Mouse (Mus musculus) splenic B cell, adult 2 months (primary cell): ENCODE measurements around the gene Reg2.
"Not testable (repeated sequence)": the region's sequence is repeated elsewhere in the genome, so short reads cannot be mapped to it uniquely, and the experiment has no call there.

Experiments
- DNase-seq: peaks from one replicate; pipeline ENCODE4 v3.0.0-alpha.2; 2011; ENCODE audit warnings: low read depth, low spot score
- H3K27me3 ChIP-seq: 2 replicates; pipeline ENCODE4 v1.6.1; 2012; ENCODE audit warnings: mild to moderate bottlenecking, low read length, moderate library complexity, mixed read lengths; ENCODE audit not compliant: control insufficient read depth, poor library complexity, insufficient read depth, severe bottlenecking
- H3K36me3 ChIP-seq: 2 replicates; pipeline ENCODE4 v1.6.1; 2012; ENCODE audit warnings: mild to moderate bottlenecking, low read length, moderate library complexity, mixed read lengths; ENCODE audit not compliant: control insufficient read depth, poor library complexity, insufficient read depth, severe bottlenecking

Gene Reg2

DNA sequence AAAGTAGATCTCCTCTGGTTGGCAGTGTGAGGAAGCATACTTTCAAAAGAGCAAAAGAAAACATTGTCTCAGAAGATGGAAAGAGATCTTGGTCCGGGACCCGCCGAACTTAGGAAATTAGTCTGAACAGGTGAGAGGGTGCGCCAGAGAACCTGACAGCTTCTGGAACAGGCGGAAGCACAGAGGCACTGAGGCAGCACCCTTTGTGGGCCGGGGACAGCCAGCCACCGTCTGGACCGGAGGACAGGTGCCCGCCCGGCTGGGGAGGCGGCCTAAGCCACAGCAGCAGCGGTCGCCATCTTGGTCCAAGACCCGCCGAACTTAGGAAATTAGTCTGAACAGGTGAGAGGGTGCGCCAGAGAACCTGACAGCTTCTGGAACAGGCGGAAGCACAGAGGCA lies at the start of gene Reg2:
TSS of gene Reg2 (plus strand) at position 301 of the 400 bp plus-strand sequence.
- not testable (repeated sequence) for DNase-seq, H3K27me3 ChIP-seq, H3K36me3 ChIP-seq

DNA sequence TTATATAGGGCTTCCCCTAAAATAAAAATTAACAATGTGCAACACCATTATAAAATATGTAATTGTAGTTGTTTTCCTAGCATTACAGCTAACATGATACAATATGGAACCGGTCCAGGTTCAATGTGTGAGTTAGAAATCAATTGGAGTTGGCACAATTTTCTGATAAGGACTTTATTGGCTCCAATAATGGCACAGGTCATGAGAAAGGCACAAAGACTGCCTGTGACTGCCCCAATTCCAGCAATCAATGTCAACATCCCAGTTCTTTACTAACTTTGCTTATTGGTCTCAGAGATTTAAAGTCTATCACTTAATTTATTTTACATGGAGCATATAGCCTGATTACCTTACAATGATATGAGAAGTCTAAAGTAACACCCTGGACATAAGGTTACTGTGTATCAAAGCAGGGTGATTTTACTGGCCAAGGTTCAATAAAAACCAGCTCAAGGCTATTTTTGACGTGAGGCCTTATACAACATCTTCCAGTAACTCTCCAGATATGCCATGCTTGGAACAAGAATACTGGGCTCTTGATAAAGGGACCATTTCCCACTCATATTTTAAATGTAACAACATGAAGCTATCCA lies 33.4 kb upstream of the Reg2 start:
- H3K27me3 ChIP-seq, result no peaks in the 10 kb centered on the region
- no peak for DNase-seq
- H3K36me3 ChIP-seq, result no peaks in the 10 kb centered on the region

DNA sequence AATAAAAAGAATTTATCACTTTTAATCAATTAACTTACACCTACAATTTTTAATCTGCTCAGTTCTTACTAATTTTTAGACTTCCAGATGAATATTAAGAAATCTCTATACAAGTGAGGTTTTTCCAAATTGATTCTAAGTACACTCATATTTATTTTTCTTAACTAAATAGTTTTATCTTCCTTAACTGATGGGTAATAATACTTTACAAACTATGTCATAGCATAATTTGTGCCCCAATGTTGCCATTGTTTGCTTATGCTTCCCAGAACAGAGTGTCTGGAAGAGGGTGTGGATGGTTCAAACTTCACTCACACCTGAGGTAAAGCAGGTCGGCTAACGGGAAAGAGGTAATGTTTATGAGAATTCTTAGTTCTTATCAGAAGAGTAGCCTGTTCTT lies 25.1 kb upstream of the Reg2 start, which contains the start of gene Reg3b:
TSS of gene Reg3b (plus strand) at position 301 of the 400 bp plus-strand sequence.
- no peak for DNase-seq
- Histone ChIP-seq H3K27me3 (no peaks in the 10 kb centered on the region), H3K36me3 (no peaks in the 10 kb centered on the region)

DNA sequence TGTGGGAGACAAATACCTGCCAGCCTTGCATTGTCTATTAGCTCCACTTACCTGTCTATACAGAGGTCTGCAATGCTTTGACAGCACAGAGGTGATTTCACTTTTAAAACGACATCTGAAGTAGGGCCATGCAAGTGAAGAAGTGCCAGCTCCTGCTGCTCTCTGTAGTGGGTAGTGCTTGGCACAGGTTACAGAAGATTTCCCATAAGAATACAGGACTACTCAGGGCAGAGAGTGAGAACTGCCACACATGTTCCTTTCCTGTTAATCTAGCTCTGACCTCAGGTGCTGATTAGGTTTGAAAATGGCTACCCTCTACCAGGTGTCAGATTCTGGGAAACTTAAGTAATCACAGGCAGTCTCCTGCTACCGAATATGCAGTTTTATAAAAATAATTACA lies 16.7 kb upstream of the Reg2 start, which contains the start of gene Reg3d:
TSS of gene Reg3d (minus strand) at position 101 of the 400 bp plus-strand sequence.
- Histone ChIP-seq H3K27me3 (no peaks in the 10 kb centered on the region), H3K36me3 (no peaks in the 10 kb centered on the region)
- DNase-seq, result no peak

DNA sequence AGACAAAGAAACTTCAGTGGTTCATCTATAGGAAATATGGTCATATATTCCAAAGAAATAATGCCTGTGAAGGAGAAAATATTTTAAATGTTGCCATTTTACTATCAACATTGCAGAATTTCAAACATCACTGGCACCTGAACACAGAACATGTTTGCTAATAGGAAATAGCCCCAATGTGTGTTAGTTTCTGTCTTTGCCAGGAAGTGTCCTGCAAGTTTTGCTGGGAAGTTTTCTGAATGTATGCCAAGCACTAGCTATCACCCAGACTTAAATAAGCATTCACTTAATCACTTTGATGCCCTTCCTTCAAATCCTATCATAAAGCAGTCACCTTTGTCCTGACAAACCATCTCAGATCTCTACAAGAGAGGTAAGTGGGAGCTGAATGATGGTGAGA lies 15.0 kb upstream of the Reg2 start, which contains the start of gene Reg3a:
TSS of gene Reg3a (plus strand) at position 301 of the 400 bp plus-strand sequence.
- H3K36me3 ChIP-seq, result no peaks in the 10 kb centered on the region
- no peaks in the 10 kb centered on the region for H3K27me3 ChIP-seq
- DNase-seq, result no peak

DNA sequence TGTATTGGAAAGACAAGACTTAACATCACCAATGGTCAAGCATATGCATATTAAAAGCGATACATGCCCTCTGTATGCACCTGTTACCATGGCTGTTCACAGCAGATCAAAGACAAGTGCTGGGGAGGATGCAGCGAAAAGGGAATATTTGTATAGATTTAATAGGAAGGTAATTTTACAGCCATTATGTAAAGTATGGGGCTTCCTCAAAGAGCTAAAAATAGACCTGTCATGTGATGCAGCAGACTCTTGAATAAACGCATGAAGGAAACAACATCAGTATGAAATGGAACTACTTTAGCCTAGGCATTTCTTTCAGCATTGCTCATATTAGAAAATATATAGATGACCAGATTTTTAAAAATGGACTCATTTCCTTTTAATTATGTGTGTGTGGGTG lies 9.8 kb upstream of the Reg2 start:
- no peaks in the 10 kb centered on the region for H3K27me3 ChIP-seq
- H3K36me3 ChIP-seq, result no peaks in the 10 kb centered on the region
- DNase-seq, result no peak

DNA sequence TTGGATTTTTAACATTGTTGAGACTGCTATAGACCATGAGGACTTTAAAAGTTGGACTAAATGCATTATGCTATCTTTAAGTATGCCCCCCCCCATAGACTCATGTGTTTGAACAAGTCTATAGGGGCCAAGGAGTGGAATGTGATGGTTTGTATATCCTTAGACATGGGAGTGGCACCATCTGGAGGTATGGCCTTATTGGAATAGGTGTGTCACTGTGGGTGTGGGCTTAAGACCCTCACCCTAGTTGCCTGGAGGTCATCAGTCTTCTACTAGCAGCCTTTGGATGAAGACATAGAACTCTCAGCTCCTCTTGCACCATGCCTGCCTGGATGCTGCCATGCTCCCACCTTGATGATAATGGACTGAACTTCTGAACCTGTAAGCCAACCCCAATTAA lies 27.0 kb downstream of the Reg2 start, which contains the start of gene Reg1:
TSS of gene Reg1 (plus strand) at position 301 of the 400 bp plus-strand sequence.
- DNase-seq, H3K27me3 ChIP-seq, H3K36me3 ChIP-seq: not testable (repeated sequence)

DNA sequence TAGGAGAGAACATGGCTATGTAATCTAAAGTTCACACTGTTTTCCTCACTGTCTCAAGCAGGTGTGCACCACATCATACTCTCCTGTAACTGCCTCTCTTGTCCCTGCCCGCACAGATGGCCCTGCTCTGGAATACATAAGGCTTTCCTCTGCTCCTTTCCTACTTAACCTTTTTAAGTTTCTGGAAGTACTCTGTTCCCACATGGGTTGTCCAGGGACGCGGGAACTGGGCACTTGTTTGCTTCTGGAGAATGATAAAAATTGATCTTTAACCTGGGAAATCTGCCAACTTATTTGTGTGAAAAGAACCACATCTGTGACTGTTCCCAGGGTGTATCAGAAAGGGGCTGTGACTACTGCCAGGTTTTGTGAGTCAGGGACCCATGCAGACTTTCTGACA lies 30.1 kb downstream of the Reg2 start:
- Histone ChIP-seq H3K36me3 (no peaks in the 10 kb centered on the region), H3K27me3 (no peaks in the 10 kb centered on the region)
- no peak for DNase-seq

DNA sequence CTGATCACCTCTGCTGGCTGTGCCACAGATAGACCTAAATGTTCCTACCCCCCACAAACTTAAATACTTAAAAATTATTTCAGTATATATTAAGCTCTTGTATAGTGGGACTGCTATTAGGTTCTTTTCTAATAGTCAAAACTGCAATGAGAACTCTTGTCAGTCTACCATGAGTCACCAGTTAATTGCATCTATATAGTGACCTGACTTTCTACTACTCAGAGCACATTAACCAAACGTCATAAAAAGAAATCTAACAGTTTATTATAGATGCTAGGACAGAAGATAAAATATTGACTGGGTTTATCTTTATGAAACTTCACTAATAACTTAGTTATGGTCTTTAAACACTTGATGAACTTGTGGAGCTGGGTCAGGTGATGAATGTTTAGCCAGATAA lies 51.8 kb downstream of the Reg2 start:
- Histone ChIP-seq H3K36me3 (no peaks in the 10 kb centered on the region), H3K27me3 (peaks cover 2% of the 10 kb centered on the region; the same call in 1 of the 2 replicates)
- no peak for DNase-seq

DNA sequence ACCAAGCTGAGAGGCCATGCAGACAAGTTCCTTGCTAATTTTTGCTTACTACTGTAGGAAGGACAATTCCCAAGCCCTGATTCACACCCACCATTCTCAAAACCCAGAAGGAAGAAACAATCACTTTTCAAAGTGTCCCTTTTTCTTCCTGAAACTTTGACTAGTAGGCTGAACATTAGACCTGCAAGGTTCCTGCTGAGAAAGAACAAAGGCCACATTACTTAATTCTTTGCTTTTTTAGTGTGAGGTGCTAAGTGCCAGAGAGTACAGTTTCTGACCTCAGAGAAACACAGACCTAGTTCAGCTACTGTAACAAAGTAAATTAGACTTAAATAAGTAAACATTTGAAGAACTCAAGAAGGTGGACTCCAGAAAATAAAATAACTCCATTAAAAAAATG lies 53.0 kb downstream of the Reg2 start:
- no peaks in the 10 kb centered on the region for H3K36me3 ChIP-seq
- H3K27me3 ChIP-seq, result peaks cover 2% of the 10 kb centered on the region; the same call in 1 of the 2 replicates
- no peak for DNase-seq

DNA sequence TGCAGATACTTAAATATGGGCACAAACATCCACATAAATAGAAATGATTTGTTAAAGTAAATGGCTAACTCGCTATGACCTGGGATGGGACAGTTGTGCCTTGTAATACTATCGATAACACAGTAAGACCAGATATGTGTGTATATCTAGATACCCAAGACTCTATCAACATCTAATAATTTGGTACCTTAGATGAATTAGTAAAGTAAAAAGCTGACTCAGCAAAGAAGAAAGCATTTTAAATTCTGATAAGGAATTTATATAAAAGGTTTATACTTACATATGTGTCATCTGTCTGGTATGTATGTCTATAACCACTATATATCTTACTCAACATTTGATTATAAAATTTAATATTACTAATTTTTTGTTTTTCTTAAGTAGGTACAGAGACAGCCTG lies 57.4 kb downstream of the Reg2 start:
- Histone ChIP-seq H3K27me3 (no peaks in the 10 kb centered on the region), H3K36me3 (no peaks in the 10 kb centered on the region)
- DNase-seq, result no peak
